Mouse (Mus musculus) B cell, adult (primary cell): ENCODE measurements around the gene Arel1. TPM values are rescaled to one million over a fixed set of nuclear protein-coding genes. Genes with fewer than 3 reads are reported as not detected.

Experiments
- total RNA-seq: library from RNA; stranded (reverse); gene quantifications from 4 replicates; pipeline ENCODE4 v1.2.4, GENCODE M21; 2023; ENCODE audit not compliant: inconsistent age

Arel1 gene
- 54.8 to 73.2 TPM (median 60.0 TPM) in 4 replicates for total RNA-seq

DNA sequence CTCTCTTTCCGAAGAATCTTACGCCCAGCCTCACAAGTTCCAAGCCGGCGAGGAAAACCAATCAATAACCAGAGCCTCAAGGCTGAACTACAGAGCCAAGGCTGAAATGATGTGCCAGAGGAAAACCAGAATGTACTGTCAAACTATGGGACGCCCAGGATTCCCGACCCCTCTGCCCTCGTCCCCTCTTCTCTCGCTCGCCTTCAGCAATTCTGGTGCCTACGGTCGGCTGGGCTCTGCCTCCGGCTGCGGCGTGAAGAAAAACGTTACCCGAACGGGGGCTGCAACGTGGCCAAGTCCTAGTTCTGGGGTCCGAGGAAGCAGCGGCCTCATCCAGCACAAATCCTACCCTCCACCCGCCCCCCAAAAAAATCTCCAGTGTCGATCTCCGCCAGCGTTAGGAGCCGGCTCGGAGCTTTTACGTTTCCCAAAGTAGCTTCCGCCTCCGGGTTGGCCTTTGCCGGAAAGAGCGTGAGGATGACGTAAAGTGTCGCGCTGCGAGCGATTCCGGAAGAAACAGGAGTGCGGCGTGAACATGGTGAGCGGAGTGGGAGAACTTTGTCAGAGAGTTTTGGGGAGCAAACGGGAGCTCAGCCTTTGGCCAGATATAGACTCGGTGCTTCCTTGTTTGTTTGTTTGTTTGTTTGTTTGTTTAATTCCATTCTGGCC, at the start of gene Arel1, which contains the start of gene Fcf1:
Arel1 (minus strand) TSS at position 473 of the 669 bp plus-strand sequence.
Fcf1 (plus strand) TSS at position 470 of the 669 bp plus-strand sequence.

DNA sequence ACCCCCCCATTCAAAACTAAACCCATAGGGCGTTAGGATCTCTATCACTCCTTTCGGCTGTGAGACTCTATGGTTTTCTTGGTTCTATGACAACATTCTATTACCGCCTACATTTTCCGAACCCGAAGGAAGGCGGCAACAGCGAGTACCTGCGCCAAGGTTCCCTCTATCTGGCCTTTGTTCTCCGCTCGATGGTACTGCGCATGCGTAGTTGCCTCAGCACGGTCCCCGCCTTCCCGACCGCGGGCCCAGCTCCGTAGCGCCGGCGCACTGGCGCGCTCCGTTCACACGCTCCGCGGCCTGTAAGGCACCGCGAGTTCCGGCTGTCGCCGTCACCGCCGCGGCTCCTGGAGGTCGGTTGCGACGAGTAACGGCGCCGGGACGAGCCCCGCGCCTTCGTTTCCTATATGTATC, 25.4 kb upstream of the Arel1 start, which contains the start of gene Ylpm1:
Ylpm1 (plus strand) TSS at position 239 of the 414 bp plus-strand sequence.

DNA sequence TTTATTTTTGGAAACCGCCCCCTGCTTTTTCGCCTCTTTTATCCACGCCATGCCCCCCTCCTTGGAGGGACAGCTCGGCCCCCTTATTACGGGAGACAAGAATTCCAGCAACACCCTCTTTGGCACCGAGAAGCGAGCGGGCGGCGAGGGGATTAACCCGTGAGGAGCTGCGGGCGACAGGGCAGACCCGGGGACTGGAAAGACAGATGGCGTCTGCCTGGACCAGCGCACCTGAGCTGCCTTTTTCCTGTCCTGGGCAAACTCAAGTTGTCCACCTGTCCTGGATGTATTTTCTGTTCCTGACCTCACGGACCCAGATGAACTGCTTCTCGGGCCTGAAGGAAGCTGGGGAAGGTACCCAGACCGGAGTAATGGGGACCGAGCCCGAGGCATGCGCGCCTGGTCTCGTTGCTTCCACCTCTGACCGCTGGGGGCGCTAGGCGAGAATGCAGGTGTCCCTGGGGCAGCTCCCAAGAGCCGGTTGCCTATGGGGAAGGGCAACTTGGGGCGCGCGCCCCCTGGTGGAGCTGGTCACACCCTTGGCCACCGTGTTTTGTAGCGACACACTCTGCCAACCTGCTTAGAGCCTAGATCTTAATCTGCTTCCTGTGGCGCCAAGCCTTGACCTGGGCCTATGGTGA, 94.1 kb downstream of the Arel1 start, which contains the start of gene Ltbp2:
Ltbp2 (minus strand) TSS at position 52 of the 641 bp plus-strand sequence.

Other genes starting within 250 kb of the Arel1 start
- gene Npc2, start 197.7 kb downstream of the Arel1 start, total RNA-seq: 43.1 to 53.4 TPM (median 48.6 TPM) in 4 replicates
- gene Isca2, start 197.6 kb downstream of the Arel1 start, total RNA-seq: 51.9 to 63.0 TPM (median 61.2 TPM) in 4 replicates
- gene Ltbp2, start 94.4 kb downstream of the Arel1 start, total RNA-seq: 0.12 TPM in 1 of 4 replicates, not detected in the others
- gene Fcf1, start within 50 bp of the Arel1 start, total RNA-seq: 98.7 to 101 TPM (median 100 TPM) in 4 replicates
- gene Ylpm1, start 25.4 kb upstream of the Arel1 start, total RNA-seq: 82.7 to 90.2 TPM (median 88.7 TPM) in 4 replicates
- gene Prox2, start 139.9 kb upstream of the Arel1 start, total RNA-seq: 2.5 to 4.7 TPM (median 4.3 TPM) in 4 replicates
- 224 to 254 TPM (median 245 TPM) in 4 replicates for gene Dlst, start 139.9 kb upstream of the Arel1 start, total RNA-seq
- 0.93 to 1.7 TPM (median 1.3 TPM) in 4 replicates for gene Rps6kl1, start 180.4 kb upstream of the Arel1 start, total RNA-seq
- 0.35 to 0.45 TPM in 2 of 4 replicates, not detected in the others for gene Pgf, start 206.9 kb upstream of the Arel1 start, total RNA-seq
- 104 to 136 TPM (median 109 TPM) in 4 replicates for gene Eif2b2, start 248.6 kb upstream of the Arel1 start, total RNA-seq